Mouse (Mus musculus): Measurements from ENCODE around the gene Igfbp1.

GRCm38 (mm10) chr11:7211211-7211610, 13.6 kb downstream of the Igfbp1 start:
- TF ChIP-seq POLR2A (IDR thresholded peaks at IDR 0.05; ENCODE audit: extremely low read depth, insufficient read depth, low read length) (no peak), CTCF (IDR thresholded peaks at IDR 0.05; ENCODE audit: low read depth, low read length) (no peak)

Data from liver, adult 2 months (tissue).